Mouse (Mus musculus): ENCODE measurements at regions not wholly inside any gene's neighbourhood (a gene's known extent, or its start where the extent isn't known, plus 50 kb on each side); places are given as distances from the start of the nearest gene placed in this dataset.

GRCm38 (mm10) chr9:52334767-52335166 lies 166.4 kb upstream of the Zc3h12c start:
- no peak overlapping the region for H3K4me3 ChIP-seq (ENCODE audit: low read length)
- WGBS, result 80% methylated on average over 3 of the region's 3 CpGs
- H3K36me3 ChIP-seq (ENCODE audit: control insufficient read depth, insufficient read depth, low read length), result no peaks in the 10 kb centered on the region
- H3K9ac ChIP-seq (ENCODE audit: low read length), result no peak overlapping the region
- no peaks in the 10 kb centered on the region for H3K27me3 ChIP-seq (ENCODE audit: control insufficient read depth, insufficient read depth, low read depth, low read length)
- H3K4me2 ChIP-seq (ENCODE audit: low read depth, low read length), result no peak overlapping the region
- no peaks in the 10 kb centered on the region for H3K4me1 ChIP-seq (replicated peaks; ENCODE audit: control insufficient read depth, insufficient read depth, low read length)
- H3K9me3 ChIP-seq (ENCODE audit: control insufficient read depth, low read length), result no peaks in the 10 kb centered on the region
- no peak overlapping the region for H3K27ac ChIP-seq (ENCODE audit: low read length)
- ATAC-seq (ENCODE audit: low read depth), result no peak

- H3K4me1 ChIP-seq (replicated peaks; ENCODE audit: control insufficient read depth, insufficient read depth, low read length), result no peaks in the 10 kb centered on the region
- no peak overlapping the region for H3K9ac ChIP-seq (ENCODE audit: low read length)
- H3K9me3 ChIP-seq (ENCODE audit: control insufficient read depth, low read length), result no peaks in the 10 kb centered on the region
- H3K27ac ChIP-seq (ENCODE audit: low read length), result no peak overlapping the region
- no peak overlapping the region for H3K4me3 ChIP-seq (ENCODE audit: low read length)
- ATAC-seq (ENCODE audit: low read depth), result no peak
- no peaks in the 10 kb centered on the region for H3K36me3 ChIP-seq (ENCODE audit: control insufficient read depth, insufficient read depth, low read length)
- H3K4me2 ChIP-seq (ENCODE audit: low read depth, low read length), result no peak overlapping the region
- 27% methylated on average over 2 of the region's 2 CpGs for WGBS
- no peaks in the 10 kb centered on the region for H3K27me3 ChIP-seq (ENCODE audit: control insufficient read depth, insufficient read depth, low read depth, low read length)
Observed at GRCm38 (mm10) chr9:52333884-52334283, 165.5 kb upstream of the Zc3h12c start.

GRCm38 (mm10) chr9:52331748-52332147 lies 163.4 kb upstream of the Zc3h12c start:
- Histone ChIP-seq H3K4me3 (ENCODE audit: low read length) (no peak overlapping the region), H3K36me3 (ENCODE audit: control insufficient read depth, insufficient read depth, low read length) (no peaks in the 10 kb centered on the region), H3K4me2 (ENCODE audit: low read depth, low read length) (no peak overlapping the region), H3K4me1 (replicated peaks; ENCODE audit: control insufficient read depth, insufficient read depth, low read length) (no peaks in the 10 kb centered on the region), H3K9me3 (ENCODE audit: control insufficient read depth, low read length) (no peaks in the 10 kb centered on the region), H3K27ac (ENCODE audit: low read length) (no peak overlapping the region), H3K27me3 (ENCODE audit: control insufficient read depth, insufficient read depth, low read depth, low read length) (no peaks in the 10 kb centered on the region), H3K9ac (ENCODE audit: low read length) (no peak overlapping the region)
- 43% methylated on average over 1 of the region's 1 CpGs for WGBS
- ATAC-seq (ENCODE audit: low read depth), result no peak

- no peaks in the 10 kb centered on the region for H3K36me3 ChIP-seq (ENCODE audit: control insufficient read depth, insufficient read depth, low read length)
- no peak overlapping the region for H3K4me3 ChIP-seq (ENCODE audit: low read length)
- H3K27me3 ChIP-seq (ENCODE audit: control insufficient read depth, insufficient read depth, low read depth, low read length), result no peaks in the 10 kb centered on the region
- no peak overlapping the region for H3K4me2 ChIP-seq (ENCODE audit: low read depth, low read length)
- ATAC-seq (ENCODE audit: low read depth), result no peak
- H3K9me3 ChIP-seq (ENCODE audit: control insufficient read depth, low read length), result no peaks in the 10 kb centered on the region
- no peaks in the 10 kb centered on the region for H3K4me1 ChIP-seq (replicated peaks; ENCODE audit: control insufficient read depth, insufficient read depth, low read length)
- H3K9ac ChIP-seq (ENCODE audit: low read length), result no peak overlapping the region
- H3K27ac ChIP-seq (ENCODE audit: low read length), result no peak overlapping the region
- 73% methylated on average over 3 of the region's 3 CpGs for WGBS
Observed at GRCm38 (mm10) chr9:52330652-52331051, 162.3 kb upstream of the Zc3h12c start.

- H3K4me1 ChIP-seq (replicated peaks; ENCODE audit: control insufficient read depth, insufficient read depth, low read length), result no peaks in the 10 kb centered on the region
- H3K9me3 ChIP-seq (ENCODE audit: control insufficient read depth, low read length), result no peaks in the 10 kb centered on the region
- H3K27me3 ChIP-seq (ENCODE audit: control insufficient read depth, insufficient read depth, low read depth, low read length), result no peaks in the 10 kb centered on the region
- H3K36me3 ChIP-seq (ENCODE audit: control insufficient read depth, insufficient read depth, low read length), result no peaks in the 10 kb centered on the region
- WGBS, result 83% methylated on average over 2 of the region's 2 CpGs
- ATAC-seq (ENCODE audit: low read depth), result no peak
- no peak overlapping the region for H3K4me3 ChIP-seq (ENCODE audit: low read length)
- no peak overlapping the region for H3K4me2 ChIP-seq (ENCODE audit: low read depth, low read length)
- H3K27ac ChIP-seq (ENCODE audit: low read length), result no peak overlapping the region
- no peak overlapping the region for H3K9ac ChIP-seq (ENCODE audit: low read length)
Observed at GRCm38 (mm10) chr9:52324347-52324746, 156.0 kb upstream of the Zc3h12c start.

GRCm38 (mm10) chr9:52323757-52324156 lies 155.4 kb upstream of the Zc3h12c start:
- no peaks in the 10 kb centered on the region for H3K36me3 ChIP-seq (ENCODE audit: control insufficient read depth, insufficient read depth, low read length)
- no peak overlapping the region for H3K27ac ChIP-seq (ENCODE audit: low read length)
- no peak for ATAC-seq (ENCODE audit: low read depth)
- H3K27me3 ChIP-seq (ENCODE audit: control insufficient read depth, insufficient read depth, low read depth, low read length), result no peaks in the 10 kb centered on the region
- H3K9ac ChIP-seq (ENCODE audit: low read length), result no peak overlapping the region
- H3K4me3 ChIP-seq (ENCODE audit: low read length), result no peak overlapping the region
- no peaks in the 10 kb centered on the region for H3K4me1 ChIP-seq (replicated peaks; ENCODE audit: control insufficient read depth, insufficient read depth, low read length)
- no peak overlapping the region for H3K4me2 ChIP-seq (ENCODE audit: low read depth, low read length)
- WGBS, result 88% methylated on average over 1 of the region's 1 CpGs
- H3K9me3 ChIP-seq (ENCODE audit: control insufficient read depth, low read length), result no peaks in the 10 kb centered on the region

- Histone ChIP-seq H3K4me3 (ENCODE audit: low read length) (no peak overlapping the region), H3K4me2 (ENCODE audit: low read depth, low read length) (no peak overlapping the region), H3K27me3 (ENCODE audit: control insufficient read depth, insufficient read depth, low read depth, low read length) (no peaks in the 10 kb centered on the region), H3K4me1 (replicated peaks; ENCODE audit: control insufficient read depth, insufficient read depth, low read length) (no peaks in the 10 kb centered on the region), H3K36me3 (ENCODE audit: control insufficient read depth, insufficient read depth, low read length) (no peaks in the 10 kb centered on the region), H3K27ac (ENCODE audit: low read length) (no peak overlapping the region), H3K9ac (ENCODE audit: low read length) (no peak overlapping the region), H3K9me3 (ENCODE audit: control insufficient read depth, low read length) (no peaks in the 10 kb centered on the region)
- 70% methylated on average over 6 of the region's 6 CpGs for WGBS
- no peak for ATAC-seq (ENCODE audit: low read depth)
Observed at GRCm38 (mm10) chr9:52323226-52323625, 154.9 kb upstream of the Zc3h12c start.

GRCm38 (mm10) chr9:52301521-52301920 lies 133.1 kb upstream of the Zc3h12c start:
- H3K4me2 ChIP-seq (ENCODE audit: low read depth, low read length), result no peak overlapping the region
- 60% methylated on average over 6 of the region's 6 CpGs for WGBS
- no peak overlapping the region for H3K4me3 ChIP-seq (ENCODE audit: low read length)
- no peaks in the 10 kb centered on the region for H3K36me3 ChIP-seq (ENCODE audit: control insufficient read depth, insufficient read depth, low read length)
- H3K9me3 ChIP-seq (ENCODE audit: control insufficient read depth, low read length), result no peaks in the 10 kb centered on the region
- no peak overlapping the region for H3K27ac ChIP-seq (ENCODE audit: low read length)
- no peaks in the 10 kb centered on the region for H3K27me3 ChIP-seq (ENCODE audit: control insufficient read depth, insufficient read depth, low read depth, low read length)
- no peak for ATAC-seq (ENCODE audit: low read depth)
- no peaks in the 10 kb centered on the region for H3K4me1 ChIP-seq (replicated peaks; ENCODE audit: control insufficient read depth, insufficient read depth, low read length)
- H3K9ac ChIP-seq (ENCODE audit: low read length), result no peak overlapping the region

- Histone ChIP-seq H3K27ac (ENCODE audit: low read length) (no peak overlapping the region), H3K4me1 (replicated peaks; ENCODE audit: control insufficient read depth, insufficient read depth, low read length) (no peaks in the 10 kb centered on the region), H3K27me3 (ENCODE audit: control insufficient read depth, insufficient read depth, low read depth, low read length) (no peaks in the 10 kb centered on the region), H3K4me3 (ENCODE audit: low read length) (no peak overlapping the region), H3K9me3 (ENCODE audit: control insufficient read depth, low read length) (no peaks in the 10 kb centered on the region), H3K36me3 (ENCODE audit: control insufficient read depth, insufficient read depth, low read length) (no peaks in the 10 kb centered on the region), H3K9ac (ENCODE audit: low read length) (no peak overlapping the region), H3K4me2 (ENCODE audit: low read depth, low read length) (no peak overlapping the region)
- 4% methylated on average over 6 of the region's 6 CpGs for WGBS
- ATAC-seq (ENCODE audit: low read depth), result no peak
Observed at GRCm38 (mm10) chr9:52298329-52298728, 130.0 kb upstream of the Zc3h12c start.

- Histone ChIP-seq H3K27ac (ENCODE audit: low read length) (no peak overlapping the region), H3K36me3 (ENCODE audit: control insufficient read depth, insufficient read depth, low read length) (no peaks in the 10 kb centered on the region), H3K4me3 (ENCODE audit: low read length) (no peak overlapping the region), H3K9me3 (ENCODE audit: control insufficient read depth, low read length) (no peaks in the 10 kb centered on the region), H3K4me1 (replicated peaks; ENCODE audit: control insufficient read depth, insufficient read depth, low read length) (no peaks in the 10 kb centered on the region), H3K4me2 (ENCODE audit: low read depth, low read length) (no peak overlapping the region), H3K27me3 (ENCODE audit: control insufficient read depth, insufficient read depth, low read depth, low read length) (no peaks in the 10 kb centered on the region), H3K9ac (ENCODE audit: low read length) (no peak overlapping the region)
- no peak for ATAC-seq (ENCODE audit: low read depth)
- WGBS, result 75% methylated on average over 8 of the region's 8 CpGs
Observed at GRCm38 (mm10) chr9:52294699-52295098, 126.3 kb upstream of the Zc3h12c start.
